Mouse (Mus musculus): ENCODE data around the gene Plaur. TPM values are rescaled to one million over a fixed set of nuclear protein-coding genes. Genes with fewer than 3 reads are reported as not detected.

Gene Plaur
- polyA plus RNA-seq, 1 experiment = 38.0 TPM

GRCm38 (mm10) chr7:24505447-24506064 is 43.3 kb downstream of the Plaur start:
- Histone ChIP-seq H3K9me3 (replicated peaks; ENCODE audit: control insufficient read depth, insufficient read depth, low read length, poor library complexity, severe bottlenecking) (no peaks in the 10 kb centered on the region), H3K9ac (ENCODE audit: low read depth, poor library complexity, severe bottlenecking) (no peak overlapping the region), H3K27ac (ENCODE audit: insufficient read depth, low read length) (peak overlapping the region; percentile 84), H3K36me3 (ENCODE audit: control insufficient read depth, insufficient read depth, low read length, poor library complexity, severe bottlenecking) (no peaks in the 10 kb centered on the region), H3K27me3 (ENCODE audit: control insufficient read depth, insufficient read depth, low read length, poor library complexity, severe bottlenecking) (no peaks in the 10 kb centered on the region), H3K4me3 (ENCODE audit: low read depth, low read length) (peak overlapping the region; percentile 2; the same call in 1 of the 2 replicates), H3K4me1 (ENCODE audit: control insufficient read depth, insufficient read depth, low read length) (peaks cover 2% of the 10 kb centered on the region)
- TF ChIP-seq CTCF (IDR thresholded peaks at IDR 0.05; ENCODE audit: low read depth, low read length) = no peak
- 0 out of 2 replicates have a peak, but pooled peaks have one; percentile 59 for TF ChIP-seq EP300 (IDR thresholded peaks at IDR 0.05; ENCODE audit: insufficient read depth, low read depth, low read length)

- H3K9ac ChIP-seq (ENCODE audit: low read depth, poor library complexity, severe bottlenecking) = peak overlapping the region; percentile 84
- peaks cover 2% of the 10 kb centered on the region for H3K4me1 ChIP-seq (ENCODE audit: control insufficient read depth, insufficient read depth, low read length)
- H3K36me3 ChIP-seq (ENCODE audit: control insufficient read depth, insufficient read depth, low read length, poor library complexity, severe bottlenecking) = no peaks in the 10 kb centered on the region
- peak overlapping the region; percentile 84 for H3K27ac ChIP-seq (ENCODE audit: insufficient read depth, low read length)
- H3K9me3 ChIP-seq (replicated peaks; ENCODE audit: control insufficient read depth, insufficient read depth, low read length, poor library complexity, severe bottlenecking) = no peaks in the 10 kb centered on the region
- TF ChIP-seq POLR2A (IDR thresholded peaks at IDR 0.05; ENCODE audit: insufficient read depth, low read length) = no peak
- TF ChIP-seq EP300 (IDR thresholded peaks at IDR 0.05; ENCODE audit: insufficient read depth, low read depth, low read length) = no peak
- no peak for TF ChIP-seq CTCF (IDR thresholded peaks at IDR 0.05; ENCODE audit: low read depth, low read length)
- 0 out of 2 replicates have a peak overlapping the region, but pooled peaks have one; percentile 2 for H3K4me3 ChIP-seq (ENCODE audit: low read depth, low read length)
- H3K27me3 ChIP-seq (ENCODE audit: control insufficient read depth, insufficient read depth, low read length, poor library complexity, severe bottlenecking) = no peaks in the 10 kb centered on the region
Observed at GRCm38 (mm10) chr7:24506065-24506459, 43.8 kb downstream of the Plaur start.

DNA sequence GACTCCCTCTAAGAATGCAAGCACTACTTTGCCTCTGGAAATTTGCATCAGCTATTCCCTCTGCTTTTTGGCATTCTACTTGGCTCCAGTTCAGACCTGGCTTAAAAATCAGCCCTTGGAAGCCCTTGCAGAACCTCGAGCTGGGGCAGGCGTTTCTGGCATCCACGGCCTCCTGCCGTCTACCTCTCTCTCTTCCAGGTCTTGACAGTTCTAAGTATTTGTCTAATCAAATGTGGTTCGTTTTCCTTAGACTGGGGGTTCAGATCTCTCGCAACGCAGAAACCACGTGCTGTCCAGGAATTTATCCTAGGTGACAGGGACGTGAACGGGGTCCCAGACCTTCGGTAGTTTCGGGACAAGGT is 44.2 kb downstream of the Plaur start:
- Histone ChIP-seq H3K27me3 (ENCODE audit: control insufficient read depth, insufficient read depth, low read length, poor library complexity, severe bottlenecking) (no peaks in the 10 kb centered on the region), H3K27ac (ENCODE audit: insufficient read depth, low read length) (peak overlapping the region; percentile 84; the same call in 1 of the 2 replicates), H3K4me3 (ENCODE audit: low read depth, low read length) (peak overlapping the region; percentile 83), H3K9ac (ENCODE audit: low read depth, poor library complexity, severe bottlenecking) (peak overlapping the region; percentile 84), H3K9me3 (replicated peaks; ENCODE audit: control insufficient read depth, insufficient read depth, low read length, poor library complexity, severe bottlenecking) (no peaks in the 10 kb centered on the region), H3K36me3 (ENCODE audit: control insufficient read depth, insufficient read depth, low read length, poor library complexity, severe bottlenecking) (no peaks in the 10 kb centered on the region), H3K4me1 (ENCODE audit: control insufficient read depth, insufficient read depth, low read length) (peaks cover 2% of the 10 kb centered on the region)
- no peak for TF ChIP-seq EP300 (IDR thresholded peaks at IDR 0.05; ENCODE audit: insufficient read depth, low read depth, low read length)
- TF ChIP-seq CTCF (IDR thresholded peaks at IDR 0.05; ENCODE audit: low read depth, low read length) = no peak
- no peak for TF ChIP-seq POLR2A (IDR thresholded peaks at IDR 0.05; ENCODE audit: insufficient read depth, low read length)

- TF ChIP-seq POLR2A (IDR thresholded peaks at IDR 0.05; ENCODE audit: insufficient read depth, low read length) (peak; percentile 39), EP300 (IDR thresholded peaks at IDR 0.05; ENCODE audit: insufficient read depth, low read depth, low read length) (peak; percentile 67; the same call in 1 of the 2 replicates), CTCF (IDR thresholded peaks at IDR 0.05; ENCODE audit: low read depth, low read length) (no peak)
- H3K9ac ChIP-seq (ENCODE audit: low read depth, poor library complexity, severe bottlenecking) = peak within 1 kb of the TSS; percentile 84
- H3K36me3 ChIP-seq (ENCODE audit: control insufficient read depth, insufficient read depth, low read length, poor library complexity, severe bottlenecking) = no peaks in the 10 kb centered on the region
- H3K9me3 ChIP-seq (replicated peaks; ENCODE audit: control insufficient read depth, insufficient read depth, low read length, poor library complexity, severe bottlenecking) = no peaks in the 10 kb centered on the region
- peak within 1 kb of the TSS; percentile 94 for H3K4me3 ChIP-seq (ENCODE audit: low read depth, low read length)
- no peaks in the 10 kb centered on the region for H3K27me3 ChIP-seq (ENCODE audit: control insufficient read depth, insufficient read depth, low read length, poor library complexity, severe bottlenecking)
- peaks cover 2% of the 10 kb centered on the region for H3K4me1 ChIP-seq (ENCODE audit: control insufficient read depth, insufficient read depth, low read length)
- peak within 1 kb of the TSS; percentile 84 for H3K27ac ChIP-seq (ENCODE audit: insufficient read depth, low read length)
Observed at GRCm38 (mm10) chr7:24506838-24507725, 44.8 kb downstream of the Plaur start, which contains the start of gene Zfp428. Zfp428 (plus strand) TSS chr7:24507006.

GRCm38 (mm10) chr7:24507726-24508114 is 45.4 kb downstream of the Plaur start:
- H3K9me3 ChIP-seq (replicated peaks; ENCODE audit: control insufficient read depth, insufficient read depth, low read length, poor library complexity, severe bottlenecking) = no peaks in the 10 kb centered on the region

More at GRCm38 (mm10) chr7:24507726-24508114, 45.4 kb downstream of the Plaur start:
- peak overlapping the region; percentile 78 for H3K27ac ChIP-seq (ENCODE audit: insufficient read depth, low read length)
- no peaks in the 10 kb centered on the region for H3K36me3 ChIP-seq (ENCODE audit: control insufficient read depth, insufficient read depth, low read length, poor library complexity, severe bottlenecking)
- TF ChIP-seq EP300 (IDR thresholded peaks at IDR 0.05; ENCODE audit: insufficient read depth, low read depth, low read length) (no peak), POLR2A (IDR thresholded peaks at IDR 0.05; ENCODE audit: insufficient read depth, low read length) (no peak), CTCF (IDR thresholded peaks at IDR 0.05; ENCODE audit: low read depth, low read length) (no peak)
- peak overlapping the region; percentile 84 for H3K9ac ChIP-seq (ENCODE audit: low read depth, poor library complexity, severe bottlenecking)
- no peaks in the 10 kb centered on the region for H3K27me3 ChIP-seq (ENCODE audit: control insufficient read depth, insufficient read depth, low read length, poor library complexity, severe bottlenecking)
- peaks cover 2% of the 10 kb centered on the region for H3K4me1 ChIP-seq (ENCODE audit: control insufficient read depth, insufficient read depth, low read length)
- peak overlapping the region; percentile 94 for H3K4me3 ChIP-seq (ENCODE audit: low read depth, low read length)
